Mouse (Mus musculus): ENCODE measurements around the gene Unc5b. TPM values are rescaled to one million over a fixed set of nuclear protein-coding genes. Genes with fewer than 3 reads are reported as not detected.

Gene Unc5b
- total RNA-seq, 2 experiments from 2014 or later: 11.9 to 12.6 TPM

GRCm38 (mm10) chr10:60726896-60727295 lies 104.5 kb downstream of the Unc5b start:
- DNase-seq (ENCODE audit: low spot score in 2 of 2): no peak

GRCm38 (mm10) chr10:60724496-60724895 lies 106.9 kb downstream of the Unc5b start:
- DNase-seq (ENCODE audit: low spot score in 2 of 2): no peak

GRCm38 (mm10) chr10:60723345-60723744 lies 108.0 kb downstream of the Unc5b start:
- DNase-seq (ENCODE audit: low spot score in 2 of 2): no peak

- no peak for DNase-seq (ENCODE audit: low spot score in 2 of 2)
Observed at GRCm38 (mm10) chr10:60721640-60722039, 109.7 kb downstream of the Unc5b start.

- DNase-seq (ENCODE audit: low spot score in 2 of 2): no peak
Observed at GRCm38 (mm10) chr10:60720461-60720860, 110.9 kb downstream of the Unc5b start.

- no peak for DNase-seq (ENCODE audit: low spot score in 2 of 2)
Observed at GRCm38 (mm10) chr10:60718491-60718890, 112.9 kb downstream of the Unc5b start.

- DNase-seq (ENCODE audit: low spot score in 2 of 2): no peak
Observed at GRCm38 (mm10) chr10:60716449-60716848, 114.9 kb downstream of the Unc5b start.

Other genes with a start within 250 kb of the Unc5b start
- 1 to 10 TPM; 3.3 to 4.0 TPM for gene Cdh23, start 135.1 kb downstream of the Unc5b start, total RNA-seq (2021)
- 10 to 100 TPM; 19.4 to 24.4 TPM for gene Slc29a3, start 78.8 kb downstream of the Unc5b start, total RNA-seq (2021)

All from layer of hippocampus, postnatal 14 days (tissue).